19 mouse cellular contexts compared by ENCODE assay signal in the genomic region with DNA sequence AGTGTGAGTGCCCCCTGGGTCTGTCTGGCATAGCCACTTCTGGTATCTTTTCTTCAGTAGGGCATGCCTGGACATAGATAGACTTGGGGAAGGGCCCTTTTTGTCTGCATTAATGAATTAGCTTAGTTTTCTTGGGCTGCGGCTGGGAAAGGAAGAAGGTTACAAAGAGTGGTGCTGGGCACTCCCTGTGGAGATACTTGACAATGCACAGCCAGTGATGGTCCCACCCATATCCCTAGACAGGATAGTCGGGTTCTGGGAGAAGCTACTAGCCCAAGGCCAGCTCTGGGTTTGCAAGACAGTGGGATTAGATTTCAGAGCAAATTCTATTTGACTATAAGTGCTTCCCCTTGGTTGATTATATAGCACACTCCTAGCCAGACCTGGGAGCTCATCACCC. TPM values are rescaled to one million over a fixed set of nuclear protein-coding genes. Genes with fewer than 3 reads are reported as not detected.
DNase-seq lines count a peak whose midpoint lies in the region.
"Had no signal": no experiment of that assay in that cellular context is flagged by ENCODE, and none has a peak within 500 bp of the region (broad histone marks: within the 10 kb centered on the region; RNA-seq: fewer than 3 reads in every experiment).

No protein-coding gene starts in this region.

- peak; percentile 17 for DNase-seq in retina, postnatal 1 day
- DNase-seq in retina, embryonic 14.5 days (ENCODE audit: low spot score) = no peak
- DNase-seq in ES-CJ7 (ENCODE audit: low read depth, low spot score) (peak; percentile 71), MN1 (ENCODE audit: low spot score) (peak; percentile 9), ZHBTc4 (ENCODE audit: low read depth, low spot score) (peak; percentile 76)
- DNase-seq in adrenal gland, adult 8-10 months = no peak
- DNase-seq in cerebellum, postnatal 36 days = no peak
- DNase-seq: adrenal gland, postnatal 10 days; adrenal gland, postnatal 36 days; cerebellum, adult 18-20 months; cerebellum, adult 9-10 months; cerebellum, postnatal 14 days; gastrocnemius, postnatal 10 days; heart, adult 11 months; kidney, adult 2 months had no signal

RNA-seq across cellular contexts. Expression of a gene that starts 17.5 kb away (rescaled TPM):
- total RNA-seq in adrenal gland, adult 8-10 months (2022) = 10 to 100 TPM; 73.4 to 86.9 (median 77.6) TPM

RNA-seq across cellular contexts. Expression of a gene that starts 57.1 kb away (rescaled TPM):
- not detected for total RNA-seq in adrenal gland, adult 8-10 months (2022)
- total RNA-seq: common myeloid progenitor, adult 5-6 weeks; heart, adult 8-10 months; heart, postnatal 25 days; hematopoietic stem cell, adult 5-6 weeks had no signal

Comparison
In these comparisons a context has a peak if more than half of its experiments do, and no peak if none do; other contexts are left out.
1. DNase-seq: peak in retina, postnatal 1 day (single experiment), ES-CJ7 (single experiment), MN1 (single experiment) and ZHBTc4 (single experiment); none in retina, embryonic 14.5 days (single experiment), adrenal gland, adult 8-10 months (single experiment) and cerebellum, postnatal 36 days (0 of 2).